Mouse (Mus musculus): ENCODE results near the gene Hdhd3.
A peak's percentile ranks its signal among the peaks of the same experiment; 100 is the strongest.
"Not testable (repeated sequence)": the region's sequence is repeated elsewhere in the genome, so short reads cannot be mapped to it uniquely, and the experiment has no call there.

Gene Hdhd3

DNA sequence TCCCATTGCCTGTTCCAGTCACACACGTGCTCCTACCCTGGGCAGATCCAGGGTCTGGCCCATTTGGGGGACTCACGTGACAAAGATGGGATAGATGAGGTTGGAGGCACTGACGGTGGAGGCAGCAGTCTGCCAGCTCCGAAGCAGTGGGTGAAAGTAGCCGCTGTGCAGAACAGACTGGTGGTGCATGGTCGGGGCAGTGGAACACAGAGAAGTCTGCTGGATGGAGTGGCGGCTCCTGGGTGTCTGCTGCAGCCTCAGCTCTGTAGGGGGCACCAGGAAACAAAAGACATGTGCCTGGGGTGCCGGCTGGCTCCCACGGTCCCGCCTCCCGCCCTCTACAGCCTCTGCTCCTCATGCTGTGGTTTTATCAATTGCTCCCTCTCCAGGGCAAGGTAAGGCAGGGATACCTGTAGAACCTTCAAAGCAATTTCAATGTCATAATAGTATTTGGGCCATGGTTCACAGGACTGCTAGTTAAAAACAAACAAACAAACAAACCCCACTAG is 10.8 kb upstream of the Hdhd3 start:
- DNase-seq (ENCODE audit: low spot score in 2 of 2), result no peak

DNA sequence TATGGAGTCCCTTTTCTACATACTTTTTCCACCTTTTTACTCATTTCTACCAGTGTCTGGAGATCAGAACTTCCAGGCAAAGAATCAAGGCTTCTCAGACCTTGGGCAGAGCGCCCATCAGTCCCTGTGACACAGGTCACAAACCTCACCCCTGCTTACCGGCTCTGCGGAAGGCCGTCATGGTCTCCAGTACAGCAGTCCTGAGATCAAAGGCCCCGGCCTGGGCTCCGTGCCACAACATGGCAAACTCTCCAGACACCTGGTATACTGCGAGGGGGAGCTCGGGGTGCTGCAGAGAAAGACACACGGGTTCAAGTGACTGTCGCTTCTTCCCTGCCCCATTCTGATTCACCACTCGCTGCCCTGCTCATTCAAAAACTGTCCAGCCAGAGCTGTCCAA is 6.7 kb upstream of the Hdhd3 start:
- no peak for DNase-seq (ENCODE audit: low spot score in 2 of 2)

DNA sequence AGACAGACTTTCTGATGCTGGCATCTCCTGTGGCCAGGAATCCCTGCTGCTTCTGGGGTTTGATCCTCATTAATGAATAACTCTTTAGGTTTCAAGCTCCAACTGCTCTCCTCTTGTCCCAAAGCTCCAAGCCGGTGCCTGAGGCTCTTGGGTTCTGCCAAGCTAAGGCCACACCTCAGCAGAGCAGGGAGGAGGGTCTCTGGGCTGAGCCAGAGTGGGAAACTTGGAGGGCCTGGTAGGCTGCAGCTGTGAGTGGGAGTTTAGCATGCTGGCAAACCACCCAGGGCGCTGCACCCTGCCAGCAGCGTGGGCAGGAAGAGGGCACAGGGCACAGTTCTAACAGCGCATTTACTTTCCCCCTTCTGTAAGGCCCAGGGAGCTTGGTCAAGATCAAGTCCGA is 5.6 kb upstream of the Hdhd3 start:
- no peak for DNase-seq (ENCODE audit: low spot score in 2 of 2)

- DNase-seq (ENCODE audit: low spot score in 2 of 2), result peak; percentile 19 to 53
These were observed 3.5 kb upstream of the Hdhd3 start for GRCm38 (mm10) chr4:62506798-62507197.

DNA sequence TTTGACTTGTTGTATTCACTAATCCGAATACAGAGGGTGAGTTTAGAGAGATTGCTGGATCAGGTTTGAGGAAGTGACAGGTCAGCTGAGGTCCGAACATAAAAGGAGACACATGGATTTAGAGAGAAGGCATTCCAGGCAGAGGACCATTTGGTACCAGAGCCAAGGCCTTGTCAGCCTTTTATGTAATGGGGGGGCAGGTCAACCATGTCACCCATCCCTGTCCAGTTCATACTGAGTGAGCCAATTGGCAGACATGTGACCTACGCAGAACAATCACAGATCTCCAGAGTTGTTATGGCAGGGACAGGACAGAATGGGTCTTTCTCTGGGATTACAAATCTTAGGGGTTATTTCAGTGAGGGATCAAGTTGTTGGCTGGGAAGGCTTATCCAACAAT is 2.7 kb upstream of the Hdhd3 start:
- no peak for DNase-seq (ENCODE audit: low spot score in 2 of 2)

DNA sequence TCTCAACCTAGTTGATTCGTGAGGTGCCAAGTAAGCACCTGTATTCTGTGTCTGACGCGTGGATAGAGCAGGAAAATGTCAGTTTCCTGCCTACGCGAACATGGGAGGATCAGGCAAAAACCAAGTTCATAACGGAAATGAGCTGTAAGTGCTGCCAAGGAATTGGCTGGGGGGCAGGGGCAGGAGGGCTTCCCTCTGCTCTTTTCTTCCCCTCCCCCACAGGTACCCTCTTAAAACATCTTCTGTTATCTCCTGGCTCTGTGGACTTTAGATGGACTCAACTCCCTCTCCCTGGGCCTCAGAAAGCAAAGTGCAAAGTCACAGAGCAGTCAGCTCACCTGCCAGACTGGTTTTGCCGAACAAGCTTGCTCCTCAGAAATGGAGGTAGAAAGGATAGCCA is 298 bp downstream of the Hdhd3 start:
- DNase-seq (ENCODE audit: low spot score in 2 of 2), result no peak

- DNase-seq (ENCODE audit: low spot score in 2 of 2), result peak; percentile 82 to 88
These were observed 1.1 kb downstream of the Hdhd3 start for GRCm38 (mm10) chr4:62501964-62502732.

- DNase-seq (ENCODE audit: low spot score in 2 of 2), result no peak
These were observed 1.7 kb downstream of the Hdhd3 start for GRCm38 (mm10) chr4:62501534-62501933.

DNA sequence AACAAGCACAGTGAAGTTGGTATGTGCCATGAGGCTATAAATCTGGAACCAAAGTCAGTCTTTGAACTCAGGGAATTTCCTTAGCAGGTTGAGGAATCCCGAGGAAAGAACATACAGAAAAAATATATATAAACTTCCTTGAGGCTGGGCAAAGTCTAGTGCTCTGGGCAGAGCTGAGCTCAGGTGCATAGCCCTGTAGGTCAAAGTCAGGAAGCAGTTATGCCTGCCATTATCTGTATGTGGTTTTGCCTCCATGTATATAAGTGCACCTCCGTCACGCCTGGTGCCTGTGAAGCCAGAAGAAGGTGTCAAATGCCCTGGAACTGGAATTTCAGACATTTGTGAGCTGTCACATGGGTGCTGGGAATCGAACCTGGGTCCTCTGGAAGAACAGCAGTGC is 2.5 kb downstream of the Hdhd3 start:
- no peak for DNase-seq (ENCODE audit: low spot score in 2 of 2)

DNA sequence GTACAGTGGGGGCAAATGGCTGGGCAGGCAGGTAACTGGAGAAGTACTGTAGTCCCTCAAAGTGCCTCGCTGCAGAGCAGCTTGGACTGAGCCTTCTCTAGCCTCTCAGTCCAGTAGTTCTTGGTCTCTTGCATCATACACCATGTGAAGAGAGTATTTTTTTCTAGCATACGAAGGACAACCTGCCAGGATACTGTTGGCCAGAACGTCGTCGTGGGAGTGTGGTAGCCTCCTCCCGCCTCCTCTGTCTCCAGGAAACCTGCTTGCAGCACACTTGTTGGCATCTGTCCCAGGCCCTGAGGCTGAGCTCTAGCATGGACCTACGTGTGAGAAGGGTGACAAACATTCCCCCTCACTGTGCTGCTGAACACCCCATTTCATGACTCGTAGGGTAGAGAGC is 6.5 kb downstream of the Hdhd3 start:
- DNase-seq (ENCODE audit: low spot score in 2 of 2), result no peak

- no peak for DNase-seq (ENCODE audit: low spot score in 2 of 2)
These were observed 7.3 kb downstream of the Hdhd3 start for GRCm38 (mm10) chr4:62495946-62496345.

DNA sequence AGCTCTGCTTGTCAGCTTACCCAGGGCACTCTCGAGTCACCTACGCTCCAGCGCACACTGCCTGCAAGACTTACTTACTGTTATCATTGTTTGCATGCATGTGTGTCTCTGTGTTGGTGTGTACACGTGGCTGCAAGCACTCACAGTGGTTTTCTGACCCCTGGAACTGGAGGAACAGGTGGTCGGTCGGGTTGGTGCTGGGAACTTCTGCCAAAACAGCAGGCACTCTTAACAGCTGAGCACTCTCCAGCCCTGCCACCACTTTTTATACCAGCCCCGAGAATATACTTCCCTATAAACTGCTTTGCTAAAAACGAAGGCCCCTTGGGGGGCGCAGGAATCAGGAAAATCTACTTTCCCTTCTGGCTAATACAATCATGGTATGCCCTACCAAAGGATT is 9.0 kb downstream of the Hdhd3 start:
- no peak for DNase-seq (ENCODE audit: low spot score in 2 of 2)

DNA sequence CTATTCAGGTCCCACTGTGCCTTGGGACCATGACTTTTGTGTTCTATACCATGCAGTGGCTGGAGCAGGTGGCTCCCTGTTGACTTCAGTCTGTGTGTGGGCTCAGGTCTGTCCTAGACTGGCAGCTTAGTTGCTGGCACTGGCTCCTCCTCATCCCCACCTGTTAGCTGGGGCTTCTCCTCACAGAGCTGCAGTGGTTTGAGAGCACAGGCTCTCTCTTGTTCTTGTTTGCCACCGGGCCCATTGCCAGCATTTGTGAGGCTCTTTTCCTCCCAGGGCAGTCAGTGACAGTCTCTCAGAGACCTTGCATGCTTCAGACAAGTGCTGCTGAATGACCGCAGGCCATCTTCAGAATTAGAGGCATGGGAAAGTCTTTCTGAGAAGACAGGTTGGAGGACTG is 10.6 kb downstream of the Hdhd3 start:
- DNase-seq (ENCODE audit: low spot score in 2 of 2), result no peak

GRCm38 (mm10) chr4:62487914-62488313 is 15.4 kb downstream of the Hdhd3 start:
- no peak for DNase-seq (ENCODE audit: low spot score in 2 of 2)

- no peak for DNase-seq (ENCODE audit: low spot score in 2 of 2)
These were observed 16.1 kb downstream of the Hdhd3 start for GRCm38 (mm10) chr4:62487172-62487571.

- DNase-seq (ENCODE audit: low spot score in 2 of 2), result peak in 1 of 2 experiments; percentile 14
These were observed 17.0 kb downstream of the Hdhd3 start for GRCm38 (mm10) chr4:62486162-62486696.

GRCm38 (mm10) chr4:62485450-62486161 is 17.7 kb downstream of the Hdhd3 start:
- DNase-seq (ENCODE audit: low spot score in 2 of 2), result peak in 1 of 2 experiments; percentile 39

DNA sequence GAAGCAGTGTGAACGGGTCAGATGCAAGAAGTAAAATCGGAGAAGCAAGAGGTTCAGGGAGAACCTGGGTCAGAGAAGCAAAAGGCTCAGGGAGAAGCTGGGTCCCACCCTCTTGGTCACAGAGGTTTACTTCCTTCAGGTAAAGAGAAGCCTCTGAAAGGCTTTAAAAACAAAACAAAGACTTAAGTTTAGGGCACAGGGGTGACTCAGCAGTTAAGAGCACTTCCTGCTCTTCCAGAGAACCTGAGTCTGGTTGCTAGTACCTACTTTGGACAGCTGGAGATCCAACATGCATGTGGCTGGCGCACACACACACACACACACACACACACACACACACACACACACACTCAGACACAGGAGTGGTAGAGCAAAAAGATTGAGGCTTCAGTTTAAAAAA is 18.3 kb downstream of the Hdhd3 start:
- no peak for DNase-seq (ENCODE audit: low spot score in 2 of 2)

- no peak for DNase-seq (ENCODE audit: low spot score in 2 of 2)
These were observed 22.3 kb downstream of the Hdhd3 start for GRCm38 (mm10) chr4:62480709-62481605.

- peak; percentile 41 to 57 for DNase-seq (ENCODE audit: low spot score in 2 of 2)
These were observed 23.1 kb downstream of the Hdhd3 start, which contains the start of gene Bspry for GRCm38 (mm10) chr4:62479937-62480708. Gene Bspry (plus strand): TSS chr4:62480053.

GRCm38 (mm10) chr4:62479593-62479936 is 23.7 kb downstream of the Hdhd3 start:
- not testable (repeated sequence) for DNase-seq (ENCODE audit: low spot score in 2 of 2)
